Comparison of ENCODE assay signal across 8 mouse cellular contexts in genomic region chr17:64603134-64603533, GRCm38 (mm10). TPM values are rescaled to one million over a fixed set of nuclear protein-coding genes. Genes with fewer than 3 reads are reported as not detected.
DNase-seq lines count a peak whose midpoint lies in the region; ATAC-seq and TF ChIP-seq lines count a peak whose summit lies in the region.

No protein-coding gene starts in this region.

- peaks cover 43% of the 10 kb centered on the region for H3K79me3 ChIP-seq in C2C12 (ENCODE audit: low read depth)

- peak; percentile 85 for DNase-seq in heart, adult 11 months
- DNase-seq in heart, postnatal 14 days: no peak
- DNase-seq in forebrain, embryonic 14.5 days (ENCODE audit: low spot score): no peak
- DNase-seq in liver, embryonic 14.5 days (ENCODE audit: low read depth in 3 of 3, low spot score in 3 of 3): no peak
- DNase-seq in cerebellum, adult 8-10 months: no peak
- DNase-seq in right cerebral cortex, postnatal 25 days: no peak
- DNase-seq in left cerebral cortex, adult 8-10 months (ENCODE audit: low spot score in 2 of 2): no peak

- 84% methylated on average over 9 of the region's 9 CpGs for WGBS in forebrain, embryonic 14.5 days
- 62% methylated on average over 9 of the region's 9 CpGs for WGBS in liver, embryonic 14.5 days (ENCODE audit: insufficient replicate concordance)

- peaks cover 5% of the 10 kb centered on the region for H3K36me3 ChIP-seq in C2C12 (ENCODE audit: control insufficient read depth, insufficient read depth)
- no peaks in the 10 kb centered on the region for H3K36me3 ChIP-seq in forebrain, embryonic 14.5 days (ENCODE audit: control insufficient read depth, insufficient read depth, low read length)
- H3K36me3 ChIP-seq in liver, embryonic 14.5 days (replicated peaks; ENCODE audit: control insufficient read depth, insufficient read depth, low read depth): no peaks in the 10 kb centered on the region

- H3K27ac ChIP-seq in forebrain, embryonic 14.5 days (ENCODE audit: low read depth, low read length): no peak overlapping the region
- H3K27ac ChIP-seq in liver, embryonic 14.5 days: no peak overlapping the region

- peaks cover 4% of the 10 kb centered on the region; the same call in 1 of the 2 replicates for H3K4me1 ChIP-seq in forebrain, embryonic 14.5 days (ENCODE audit: control insufficient read depth, insufficient read depth, low read length)
- peaks cover 19 to 22% of the 10 kb centered on the region in 2 experiments for H3K4me1 ChIP-seq in liver, embryonic 14.5 days (replicated peaks; ENCODE audit: control insufficient read depth in 2 of 2, insufficient read depth in 2 of 2, low read length in 1 of 2)

- ATAC-seq in forebrain, embryonic 14.5 days: no peak
- ATAC-seq in liver, embryonic 14.5 days (ENCODE audit: insufficient read depth): no peak

- no peak overlapping the region for H3K9ac ChIP-seq in forebrain, embryonic 14.5 days (ENCODE audit: low read length)
- no peak overlapping the region for H3K9ac ChIP-seq in liver, embryonic 14.5 days (replicated peaks)

- intact Hi-C loops in heart, postnatal 14 days (cut with DNase I): loop anchor here (5.0 to 10.0 kb wide), 4 partner anchors 74 to 741 kb away; partner anchors contain the start of genes A930002H24Rik, Fer and Pja2

- no peaks in the 10 kb centered on the region for H3K27me3 ChIP-seq in C2C12 (ENCODE audit: control insufficient read depth, insufficient read depth, insufficient read length)
- no peaks in the 10 kb centered on the region for H3K27me3 ChIP-seq in forebrain, embryonic 14.5 days (replicated peaks; ENCODE audit: control insufficient read depth, insufficient read depth, low read length)
- H3K27me3 ChIP-seq in liver, embryonic 14.5 days (ENCODE audit: control insufficient read depth, insufficient read depth, low read length): no peaks in the 10 kb centered on the region; the same call in 1 of the 2 replicates

- H3K79me2 ChIP-seq in C2C12 (ENCODE audit: control insufficient read depth, insufficient read depth): peaks cover 72% of the 10 kb centered on the region

- no peaks in the 10 kb centered on the region for H3K9me3 ChIP-seq in forebrain, embryonic 14.5 days (replicated peaks; ENCODE audit: control insufficient read depth, low read length)
- no peaks in the 10 kb centered on the region for H3K9me3 ChIP-seq in liver, embryonic 14.5 days (ENCODE audit: control insufficient read depth, low read length)

- H3ac ChIP-seq in C2C12 (ENCODE audit: control insufficient read depth, insufficient read length, low read depth): peak overlapping the region; percentile 46

- TF ChIP-seq EP300 in liver, embryonic 14.5 days (IDR thresholded peaks at IDR 0.05; ENCODE audit: low read depth): no peak

- peak overlapping the region; percentile 98 for H3K4me2 ChIP-seq in forebrain, embryonic 14.5 days (ENCODE audit: low read length)
- peak overlapping the region; percentile 88 for H3K4me2 ChIP-seq in liver, embryonic 14.5 days (ENCODE audit: low read depth)

- no peak for TF ChIP-seq CTCF in C2C12 (IDR thresholded peaks at IDR 0.05; ENCODE audit: control insufficient read depth, insufficient read depth, insufficient read length)
- TF ChIP-seq CTCF in liver, embryonic 14.5 days (IDR thresholded peaks at IDR 0.05; ENCODE audit: low read depth): no peak

- peak overlapping the region; percentile 28 for H3K4me3 ChIP-seq in C2C12 (ENCODE audit: insufficient read depth, poor library complexity, severe bottlenecking)
- peak overlapping the region; percentile 83; the same call in 1 of the 2 replicates for H3K4me3 ChIP-seq in forebrain, embryonic 14.5 days (ENCODE audit: low read depth, low read length)
- peak overlapping the region in 1 of 2 experiments; percentile 78; a peak in 2 of 4 replicates for H3K4me3 ChIP-seq in liver, embryonic 14.5 days (ENCODE audit: insufficient read depth in 1 of 2, low read depth in 2 of 2, low read length in 2 of 2)

TF ChIP-seq in C2C12, 6 proteins besides CTCF, POLR2A, EP300 and RAD21:
- TF ChIP-seq FOSL1 (IDR thresholded peaks at IDR 0.05; ENCODE audit: insufficient read depth, low read length, poor library complexity, severe bottlenecking): peak; percentile 39
- TF ChIP-seq CEBPB (IDR thresholded peaks at IDR 0.05; ENCODE audit: low read depth): no peak
- peak; percentile 85 for TF ChIP-seq MYOD1 (IDR thresholded peaks at IDR 0.05; ENCODE audit: control insufficient read depth, insufficient read length, low read depth)
- TF ChIP-seq USF1 (IDR thresholded peaks at IDR 0.05; ENCODE audit: low read depth): no peak

RNA-seq across cellular contexts. Expression of gene Man2a1, which starts 2.6 kb away (rescaled TPM):
- total RNA-seq in heart, postnatal 14 days (2021): 10 to 100 TPM; 25.9 to 28.2 TPM
- 12.5 TPM for polyA plus RNA-seq in C2C12 (2012; fragmentation: generic; extraction: Trizol)
- 1.6 and 2.2 TPM in 2 replicates for polyA plus RNA-seq in forebrain, embryonic 14.5 days (2014; fragmentation: Nextera tagmentation; extraction: Ambion mirVana)
- polyA plus RNA-seq in liver, embryonic 14.5 days (2012; rRNA removed): 7.2 and 9.1 TPM in 2 replicates
- 3.2 and 3.7 TPM in 2 replicates for polyA plus RNA-seq in liver, embryonic 14.5 days (2014; fragmentation: Nextera tagmentation; extraction: Ambion mirVana)
- 10 to 100 TPM; 20.3 to 21.7 (median 20.9) TPM for total RNA-seq in left cerebral cortex, adult 8-10 months (2022)
